Comparison of ENCODE assay signal across 12 mouse cellular contexts in genomic region chr15:85700716-85701115, GRCm38 (mm10). TPM values are rescaled to one million over a fixed set of nuclear protein-coding genes. Genes with fewer than 3 reads are reported as not detected.
DNase-seq lines count a peak whose midpoint lies in the region; ATAC-seq lines count a peak whose summit lies in the region.
"Had no signal": no experiment of that assay in that cellular context is flagged by ENCODE, and none has a peak within 500 bp of the region (broad histone marks: within the 10 kb centered on the region; RNA-seq: fewer than 3 reads in every experiment).

No protein-coding gene starts in this region.

- H3K4me3 ChIP-seq in hindbrain, embryonic 14.5 days (replicated peaks; ENCODE audit: low read length), result no peak overlapping the region
- H3K4me3 ChIP-seq in hindbrain, embryonic 12.5 days, result no peak overlapping the region
- no peak overlapping the region for H3K4me3 ChIP-seq in midbrain, embryonic 15.5 days
- H3K4me3 ChIP-seq in midbrain, embryonic 10.5 days, result no peak overlapping the region
- no peak overlapping the region for H3K4me3 ChIP-seq in neural tube, embryonic 15.5 days (replicated peaks)
- H3K4me3 ChIP-seq in liver, embryonic 11.5 days (ENCODE audit: low read depth, low read length), result no peak overlapping the region
- H3K4me3 ChIP-seq: embryonic facial prominence, embryonic 12.5 days; liver, embryonic 12.5 days; midbrain, embryonic 12.5 days had no signal

- H3K4me2 ChIP-seq in hindbrain, embryonic 14.5 days (replicated peaks), result no peak overlapping the region
- H3K4me2 ChIP-seq in hindbrain, embryonic 12.5 days (replicated peaks), result no peak overlapping the region
- H3K4me2 ChIP-seq in midbrain, embryonic 15.5 days, result no peak overlapping the region
- H3K4me2 ChIP-seq in neural tube, embryonic 15.5 days, result no peak overlapping the region
- H3K4me2 ChIP-seq in liver, embryonic 11.5 days, result no peak overlapping the region
- H3K4me2 ChIP-seq: embryonic facial prominence, embryonic 12.5 days; liver, embryonic 12.5 days; midbrain, embryonic 12.5 days had no signal

- H3K27me3 ChIP-seq in hindbrain, embryonic 14.5 days (ENCODE audit: control insufficient read depth, insufficient read depth, low read length), result no peaks in the 10 kb centered on the region
- no peaks in the 10 kb centered on the region for H3K27me3 ChIP-seq in hindbrain, embryonic 12.5 days
- H3K27me3 ChIP-seq in midbrain, embryonic 15.5 days (replicated peaks), result no peaks in the 10 kb centered on the region
- peaks cover 74% of the 10 kb centered on the region for H3K27me3 ChIP-seq in midbrain, embryonic 10.5 days (ENCODE audit: low read depth, poor library complexity, severe bottlenecking)
- H3K27me3 ChIP-seq in neural tube, embryonic 15.5 days (replicated peaks), result no peaks in the 10 kb centered on the region
- H3K27me3 ChIP-seq in liver, embryonic 11.5 days (replicated peaks; ENCODE audit: control insufficient read depth, insufficient read depth, low read length), result no peaks in the 10 kb centered on the region
- H3K27me3 ChIP-seq: embryonic facial prominence, embryonic 12.5 days had no signal

- WGBS in hindbrain, embryonic 14.5 days, result 78% methylated on average over 9 of the region's 9 CpGs
- WGBS in hindbrain, embryonic 12.5 days, result 82% methylated on average over 9 of the region's 9 CpGs
- WGBS in midbrain, embryonic 15.5 days, result 79% methylated on average over 9 of the region's 9 CpGs
- WGBS in midbrain, embryonic 10.5 days, result 84% methylated on average over 9 of the region's 9 CpGs
- 74% methylated on average over 9 of the region's 9 CpGs for WGBS in neural tube, embryonic 15.5 days
- WGBS in liver, embryonic 11.5 days, result 79% methylated on average over 9 of the region's 9 CpGs

- no peak for DNase-seq in hindbrain, embryonic 14.5 days (ENCODE audit: low spot score)
- no peak for DNase-seq in midbrain, embryonic 10.5 days (ENCODE audit: low spot score)
- DNase-seq in cerebellum, postnatal 25 days, result peak; percentile 32 to 39
- DNase-seq in gastrocnemius, adult 8-10 months (ENCODE audit: low spot score in 2 of 2), result no peak
- no peak for DNase-seq in liver, embryonic 11.5 days (ENCODE audit: low spot score)
- DNase-seq: adrenal gland, adult 8-10 months had no signal

- peaks cover 97% of the 10 kb centered on the region for H3K36me3 ChIP-seq in hindbrain, embryonic 14.5 days (replicated peaks; ENCODE audit: control insufficient read depth, insufficient read depth)
- peaks cover 82% of the 10 kb centered on the region for H3K36me3 ChIP-seq in hindbrain, embryonic 12.5 days
- peaks cover 46% of the 10 kb centered on the region for H3K36me3 ChIP-seq in midbrain, embryonic 15.5 days (replicated peaks)
- H3K36me3 ChIP-seq in midbrain, embryonic 10.5 days, result no peaks in the 10 kb centered on the region
- H3K36me3 ChIP-seq in neural tube, embryonic 15.5 days, result peaks cover 86% of the 10 kb centered on the region
- no peaks in the 10 kb centered on the region for H3K36me3 ChIP-seq in liver, embryonic 11.5 days (ENCODE audit: control insufficient read depth, insufficient read depth, low read length)
- H3K36me3 ChIP-seq: liver, embryonic 12.5 days had no signal

- ATAC-seq in hindbrain, embryonic 14.5 days (ENCODE audit: low FRiP score), result no peak
- ATAC-seq in hindbrain, embryonic 12.5 days (ENCODE audit: low FRiP score), result no peak
- ATAC-seq in midbrain, embryonic 15.5 days (replicated peaks), result no peak
- no peak for ATAC-seq in neural tube, embryonic 15.5 days (ENCODE audit: low FRiP score)
- ATAC-seq in liver, embryonic 11.5 days (replicated peaks; ENCODE audit: low FRiP score), result no peak
- ATAC-seq: liver, embryonic 12.5 days had no signal

- H3K9ac ChIP-seq in hindbrain, embryonic 14.5 days, result no peak overlapping the region
- H3K9ac ChIP-seq in hindbrain, embryonic 12.5 days, result no peak overlapping the region
- H3K9ac ChIP-seq in midbrain, embryonic 15.5 days, result no peak overlapping the region
- H3K9ac ChIP-seq in neural tube, embryonic 15.5 days (replicated peaks), result no peak overlapping the region
- no peak overlapping the region for H3K9ac ChIP-seq in liver, embryonic 11.5 days (ENCODE audit: low read depth, low read length)
- H3K9ac ChIP-seq: embryonic facial prominence, embryonic 12.5 days; liver, embryonic 12.5 days; midbrain, embryonic 12.5 days had no signal

- H3K4me1 ChIP-seq in hindbrain, embryonic 14.5 days (replicated peaks; ENCODE audit: control insufficient read depth, insufficient read depth, low read length), result no peaks in the 10 kb centered on the region; the same call in 1 of the 2 replicates
- peaks cover 16% of the 10 kb centered on the region for H3K4me1 ChIP-seq in hindbrain, embryonic 12.5 days
- H3K4me1 ChIP-seq in midbrain, embryonic 15.5 days, result peaks cover 9% of the 10 kb centered on the region; the same call in 1 of the 2 replicates
- 0 out of 2 replicates have a peak, but pooled peaks cover 3% of the 10 kb centered on the region for H3K4me1 ChIP-seq in midbrain, embryonic 10.5 days
- peaks cover 53% of the 10 kb centered on the region for H3K4me1 ChIP-seq in neural tube, embryonic 15.5 days
- no peaks in the 10 kb centered on the region for H3K4me1 ChIP-seq in liver, embryonic 11.5 days (replicated peaks; ENCODE audit: control insufficient read depth, insufficient read depth, low read length)
- H3K4me1 ChIP-seq: embryonic facial prominence, embryonic 12.5 days; midbrain, embryonic 12.5 days had no signal

- peak overlapping the region; percentile 76 for H3K27ac ChIP-seq in hindbrain, embryonic 14.5 days
- no peak overlapping the region; the same call in 1 of the 2 replicates for H3K27ac ChIP-seq in hindbrain, embryonic 12.5 days
- peak overlapping the region; percentile 55; the same call in 1 of the 2 replicates for H3K27ac ChIP-seq in midbrain, embryonic 15.5 days
- no peak overlapping the region for H3K27ac ChIP-seq in midbrain, embryonic 10.5 days (replicated peaks)
- peak overlapping the region; percentile 82 for H3K27ac ChIP-seq in neural tube, embryonic 15.5 days (replicated peaks)
- H3K27ac ChIP-seq in liver, embryonic 11.5 days (ENCODE audit: low read depth, low read length), result no peak overlapping the region
- H3K27ac ChIP-seq: embryonic facial prominence, embryonic 12.5 days; liver, embryonic 12.5 days; midbrain, embryonic 12.5 days had no signal

- no peaks in the 10 kb centered on the region for H3K9me3 ChIP-seq in hindbrain, embryonic 14.5 days (ENCODE audit: control insufficient read depth, low read length)
- no peaks in the 10 kb centered on the region for H3K9me3 ChIP-seq in hindbrain, embryonic 12.5 days (replicated peaks)
- no peaks in the 10 kb centered on the region for H3K9me3 ChIP-seq in midbrain, embryonic 15.5 days
- no peaks in the 10 kb centered on the region for H3K9me3 ChIP-seq in midbrain, embryonic 10.5 days (replicated peaks)
- H3K9me3 ChIP-seq in neural tube, embryonic 15.5 days (replicated peaks), result no peaks in the 10 kb centered on the region
- no peaks in the 10 kb centered on the region for H3K9me3 ChIP-seq in liver, embryonic 11.5 days (ENCODE audit: control insufficient read depth, low read length)
- H3K9me3 ChIP-seq: embryonic facial prominence, embryonic 12.5 days; liver, embryonic 12.5 days; midbrain, embryonic 12.5 days had no signal

RNA-seq across cellular contexts. Expression of gene Ppara, which starts 34.1 kb away (rescaled TPM):
- 1.2 and 1.6 TPM in 2 replicates for polyA plus RNA-seq in hindbrain, embryonic 14.5 days (2014; fragmentation: Nextera tagmentation; extraction: Ambion mirVana)
- 1.0 and 1.1 TPM in 2 replicates for polyA plus RNA-seq in hindbrain, embryonic 12.5 days (2016; fragmentation: Nextera tagmentation; extraction: Ambion mirVana)
- 1.3 and 2.2 TPM in 2 replicates for polyA plus RNA-seq in midbrain, embryonic 15.5 days (2015; fragmentation: Nextera tagmentation; extraction: Ambion mirVana)
- polyA plus RNA-seq in midbrain, embryonic 10.5 days (2016; fragmentation: Nextera tagmentation; extraction: Ambion mirVana), result 0.51 and 0.78 TPM in 2 replicates
- 1.5 and 2.0 TPM in 2 replicates for polyA plus RNA-seq in neural tube, embryonic 15.5 days (2015; fragmentation: Nextera tagmentation; extraction: Ambion mirVana)
- total RNA-seq in gastrocnemius, adult 8-10 months (2022), result 10 to 100 TPM; 10.5 to 19.6 (median 14.7) TPM
- polyA plus RNA-seq in liver, embryonic 11.5 days (2014; fragmentation: Nextera tagmentation; extraction: Ambion mirVana), result 2.5 and 3.4 TPM in 2 replicates

Comparison
In these comparisons a context has a peak if more than half of its experiments do, and no peak if none do; other contexts are left out.
1. H3K27ac ChIP-seq: peak in hindbrain, embryonic 14.5 days (single experiment), midbrain, embryonic 15.5 days (single experiment) and neural tube, embryonic 15.5 days (single experiment); none in hindbrain, embryonic 12.5 days (single experiment), midbrain, embryonic 10.5 days (single experiment) and liver, embryonic 11.5 days (single experiment).
2. DNase-seq: peak in cerebellum, postnatal 25 days (2 of 2); none in hindbrain, embryonic 14.5 days (single experiment), midbrain, embryonic 10.5 days (single experiment), gastrocnemius, adult 8-10 months (0 of 2) and liver, embryonic 11.5 days (single experiment).